Mouse (Mus musculus) limb, embryonic 15.5 days (tissue): ENCODE measurements at regions not wholly inside any gene's neighbourhood (a gene's known extent, or its start where the extent isn't known, plus 50 kb on each side); places are given as distances from the start of the nearest gene placed in this dataset.
A peak's percentile ranks its signal among the peaks of the same experiment; 100 is the strongest.

Source experiments
- ATAC-seq: fragments of 200-750 bp; cut with Nextera tagmentation; 2 replicates; pipeline ENCODE4 v1.8.0; 2017; ENCODE audit warnings: low read depth, moderate TSS enrichment; ENCODE audit not compliant: insufficient number of reproducible peaks, low FRiP score, low TSS enrichment
- H3K27ac ChIP-seq: fragments of 300-500 bp; sonication (generic); 2 replicates; pipeline ENCODE4 v1.5.1; 2015; ENCODE audit warnings: moderate library complexity, mild to moderate bottlenecking, inconsistent platforms
- H3K27me3 ChIP-seq: fragments of 300-500 bp; sonication (generic); 2 replicates; pipeline ENCODE4 v1.6.1; 2015; ENCODE audit warnings: inconsistent platforms
- H3K36me3 ChIP-seq: fragments of 300-500 bp; sonication (generic); 2 replicates; pipeline ENCODE4 v1.6.1; 2015; ENCODE audit warnings: inconsistent platforms
- H3K4me1 ChIP-seq: fragments of 300-500 bp; sonication (generic); 2 replicates; pipeline ENCODE4 v1.6.1; 2015; ENCODE audit warnings: inconsistent platforms
- H3K4me2 ChIP-seq: fragments of 300-500 bp; sonication (generic); 2 replicates; pipeline ENCODE4 v1.6.1; 2015; ENCODE audit warnings: mild to moderate bottlenecking, inconsistent platforms
- H3K4me3 ChIP-seq: fragments of 300-500 bp; sonication (generic); 2 replicates; pipeline ENCODE4 v1.5.1; 2015; ENCODE audit warnings: mild to moderate bottlenecking, inconsistent platforms
- H3K9ac ChIP-seq: fragments of 300-500 bp; sonication (generic); 2 replicates; pipeline ENCODE4 v1.6.1; 2015; ENCODE audit warnings: inconsistent platforms
- H3K9me3 ChIP-seq: fragments of 300-500 bp; sonication (generic); 2 replicates; pipeline ENCODE4 v1.6.1; 2016; ENCODE audit warnings: inconsistent platforms
- WGBS: fragments of 180-500 bp; shearing (Covaris S2); methylation state at CpG from one replicate; pipeline ENCODE4 v1.1.7; 2015; 5-methylcytosine and 5-hydroxymethylcytosine counted together

- WGBS: 87% methylated on average over 5 of the region's 5 CpGs
- Histone ChIP-seq H3K9me3 (no peaks in the 10 kb centered on the region), H3K27ac (no peak overlapping the region), H3K4me2 (no peak overlapping the region), H3K27me3 (no peaks in the 10 kb centered on the region), H3K9ac (no peak overlapping the region), H3K4me1 (0 out of 2 replicates have a peak, but pooled peaks cover 4% of the 10 kb centered on the region), H3K36me3 (no peaks in the 10 kb centered on the region), H3K4me3 (no peak overlapping the region)
- no peak for ATAC-seq
These were observed 676.3 kb upstream of the Cited2 start for GRCm38 (mm10) chr10:17046765-17047164.

- H3K9ac ChIP-seq: no peak overlapping the region
- H3K9me3 ChIP-seq: no peaks in the 10 kb centered on the region
- no peaks in the 10 kb centered on the region for H3K36me3 ChIP-seq
- H3K27me3 ChIP-seq: no peaks in the 10 kb centered on the region
- no peak for ATAC-seq
- H3K4me2 ChIP-seq: no peak overlapping the region
- H3K27ac ChIP-seq: no peak overlapping the region
- 98% methylated on average over 1 of the region's 1 CpGs for WGBS
- peaks cover 15% of the 10 kb centered on the region for H3K4me1 ChIP-seq
- no peak overlapping the region for H3K4me3 ChIP-seq
These were observed 650.1 kb upstream of the Cited2 start for GRCm38 (mm10) chr10:17072906-17073305.

- Histone ChIP-seq H3K27ac (no peak overlapping the region), H3K9me3 (no peaks in the 10 kb centered on the region), H3K9ac (no peak overlapping the region), H3K27me3 (no peaks in the 10 kb centered on the region), H3K4me2 (no peak overlapping the region), H3K36me3 (no peaks in the 10 kb centered on the region), H3K4me1 (peaks cover 15% of the 10 kb centered on the region), H3K4me3 (no peak overlapping the region)
- 31% methylated on average over 1 of the region's 1 CpGs for WGBS
- ATAC-seq: no peak
These were observed 649.0 kb upstream of the Cited2 start for GRCm38 (mm10) chr10:17074013-17074401.

GRCm38 (mm10) chr10:17074402-17075027 lies 648.5 kb upstream of the Cited2 start:
- peak overlapping the region; percentile 73 for H3K27ac ChIP-seq
- H3K9me3 ChIP-seq: no peaks in the 10 kb centered on the region
- ATAC-seq: peak; percentile 83
- H3K36me3 ChIP-seq: no peaks in the 10 kb centered on the region
- no peak overlapping the region for H3K4me3 ChIP-seq
- no peak overlapping the region for H3K4me2 ChIP-seq
- no peaks in the 10 kb centered on the region for H3K27me3 ChIP-seq
- WGBS: 28% methylated on average over 6 of the region's 6 CpGs
- no peak overlapping the region for H3K9ac ChIP-seq
- H3K4me1 ChIP-seq: peaks cover 15% of the 10 kb centered on the region

GRCm38 (mm10) chr10:17075147-17075546 lies 647.9 kb upstream of the Cited2 start:
- Histone ChIP-seq H3K4me1 (peaks cover 15% of the 10 kb centered on the region), H3K9ac (no peak overlapping the region), H3K4me3 (no peak overlapping the region), H3K4me2 (no peak overlapping the region), H3K9me3 (no peaks in the 10 kb centered on the region), H3K36me3 (no peaks in the 10 kb centered on the region), H3K27ac (0 out of 2 replicates have a peak overlapping the region, but pooled peaks have one; percentile 13), H3K27me3 (no peaks in the 10 kb centered on the region)
- WGBS: 29% methylated on average over 4 of the region's 4 CpGs
- peak; percentile 72; the same call in 1 of the 2 replicates for ATAC-seq

GRCm38 (mm10) chr10:17075576-17075975 lies 647.4 kb upstream of the Cited2 start:
- no peak overlapping the region for H3K4me2 ChIP-seq
- no peak for ATAC-seq
- H3K36me3 ChIP-seq: no peaks in the 10 kb centered on the region
- H3K9ac ChIP-seq: no peak overlapping the region
- H3K27ac ChIP-seq: peak overlapping the region; percentile 50; the same call in 1 of the 2 replicates
- H3K4me3 ChIP-seq: no peak overlapping the region
- H3K9me3 ChIP-seq: no peaks in the 10 kb centered on the region
- H3K4me1 ChIP-seq: peaks cover 15% of the 10 kb centered on the region
- 12% methylated on average over 2 of the region's 2 CpGs for WGBS
- H3K27me3 ChIP-seq: no peaks in the 10 kb centered on the region

GRCm38 (mm10) chr10:17076186-17076585 lies 646.8 kb upstream of the Cited2 start:
- ATAC-seq: no peak
- WGBS: 34% methylated on average over 4 of the region's 4 CpGs
- no peaks in the 10 kb centered on the region for H3K9me3 ChIP-seq
- peaks cover 15% of the 10 kb centered on the region for H3K4me1 ChIP-seq
- no peak overlapping the region for H3K9ac ChIP-seq
- no peaks in the 10 kb centered on the region for H3K36me3 ChIP-seq
- H3K4me3 ChIP-seq: no peak overlapping the region
- H3K27me3 ChIP-seq: no peaks in the 10 kb centered on the region
- H3K4me2 ChIP-seq: no peak overlapping the region
- no peak overlapping the region for H3K27ac ChIP-seq

GRCm38 (mm10) chr10:17077580-17077979 lies 645.4 kb upstream of the Cited2 start:
- 73% methylated on average over 2 of the region's 2 CpGs for WGBS

GRCm38 (mm10) chr10:17080818-17081217 lies 642.2 kb upstream of the Cited2 start:
- ATAC-seq: no peak
- Histone ChIP-seq H3K4me2 (no peak overlapping the region), H3K36me3 (no peaks in the 10 kb centered on the region), H3K27me3 (no peaks in the 10 kb centered on the region), H3K27ac (no peak overlapping the region), H3K4me1 (peaks cover under 1% of the 10 kb centered on the region; the same call in 1 of the 2 replicates), H3K9me3 (no peaks in the 10 kb centered on the region), H3K9ac (no peak overlapping the region), H3K4me3 (no peak overlapping the region)
- 65% methylated on average over 5 of the region's 5 CpGs for WGBS

More at GRCm38 (mm10) chr10:17077580-17077979, 645.4 kb upstream of the Cited2 start:
- Histone ChIP-seq H3K9me3 (no peaks in the 10 kb centered on the region), H3K4me3 (no peak overlapping the region), H3K36me3 (no peaks in the 10 kb centered on the region), H3K27me3 (no peaks in the 10 kb centered on the region), H3K4me1 (peaks cover 15% of the 10 kb centered on the region), H3K9ac (no peak overlapping the region), H3K4me2 (no peak overlapping the region), H3K27ac (no peak overlapping the region)
- no peak for ATAC-seq

GRCm38 (mm10) chr10:17082926-17083325 lies 640.1 kb upstream of the Cited2 start:
- Histone ChIP-seq H3K27me3 (no peaks in the 10 kb centered on the region), H3K9me3 (no peaks in the 10 kb centered on the region), H3K4me3 (no peak overlapping the region), H3K9ac (no peak overlapping the region), H3K36me3 (no peaks in the 10 kb centered on the region), H3K27ac (no peak overlapping the region), H3K4me1 (no peaks in the 10 kb centered on the region), H3K4me2 (no peak overlapping the region)
- no peak for ATAC-seq
- 80% methylated on average over 4 of the region's 4 CpGs for WGBS

- Histone ChIP-seq H3K4me3 (no peak overlapping the region), H3K27ac (no peak overlapping the region), H3K4me1 (peaks cover 11% of the 10 kb centered on the region), H3K9ac (no peak overlapping the region), H3K9me3 (no peaks in the 10 kb centered on the region), H3K4me2 (no peak overlapping the region), H3K36me3 (no peaks in the 10 kb centered on the region), H3K27me3 (no peaks in the 10 kb centered on the region)
- no peak for ATAC-seq
- WGBS: 9% methylated on average over 1 of the region's 1 CpGs
These were observed 621.0 kb upstream of the Cited2 start for GRCm38 (mm10) chr10:17102065-17102464.

GRCm38 (mm10) chr10:17103416-17103815 lies 619.6 kb upstream of the Cited2 start:
- Histone ChIP-seq H3K4me2 (no peak overlapping the region), H3K36me3 (no peaks in the 10 kb centered on the region), H3K4me1 (peaks cover 11% of the 10 kb centered on the region), H3K4me3 (no peak overlapping the region), H3K9me3 (no peaks in the 10 kb centered on the region), H3K27me3 (no peaks in the 10 kb centered on the region), H3K27ac (no peak overlapping the region), H3K9ac (no peak overlapping the region)
- 83% methylated on average over 2 of the region's 2 CpGs for WGBS
- no peak for ATAC-seq

GRCm38 (mm10) chr10:17106831-17107230 lies 616.2 kb upstream of the Cited2 start:
- 95% methylated on average over 1 of the region's 1 CpGs for WGBS
- no peak overlapping the region for H3K27ac ChIP-seq

More at GRCm38 (mm10) chr10:17106831-17107230, 616.2 kb upstream of the Cited2 start:
- Histone ChIP-seq H3K9me3 (no peaks in the 10 kb centered on the region), H3K4me3 (no peak overlapping the region), H3K36me3 (no peaks in the 10 kb centered on the region), H3K9ac (no peak overlapping the region), H3K4me2 (no peak overlapping the region), H3K27me3 (no peaks in the 10 kb centered on the region), H3K4me1 (no peaks in the 10 kb centered on the region; the same call in 1 of the 2 replicates)
- ATAC-seq: no peak
